Mouse (Mus musculus) kidney, postnatal 0 days (tissue): ENCODE data around the gene Abcd4. TPM values are rescaled to one million over a fixed set of nuclear protein-coding genes. Genes with fewer than 3 reads are reported as not detected.
A peak's percentile ranks its signal among the peaks of the same experiment; 100 is the strongest.

Experiments
- ATAC-seq: fragments of 200-750 bp; cut with Nextera tagmentation; replicated peaks from 2 replicates; pipeline ENCODE4 v1.8.0; 2017; ENCODE audit warnings: low read depth, moderate number of reproducible peaks, moderate TSS enrichment, moderate library complexity; ENCODE audit not compliant: low FRiP score
- DNase-seq: peaks from one replicate; pipeline ENCODE4 v3.0.0-alpha.2; 2016; ENCODE audit warnings: low spot score
- H3K27ac ChIP-seq: fragments of 300-500 bp; sonication (generic); 2 replicates; pipeline ENCODE4 v1.5.1; 2014; ENCODE audit warnings: mild to moderate bottlenecking
- H3K27me3 ChIP-seq: fragments of 300-500 bp; sonication (generic); 2 replicates; pipeline ENCODE4 v1.6.1; 2014; ENCODE audit warnings: low read length, mixed read lengths; ENCODE audit not compliant: insufficient read depth
- H3K36me3 ChIP-seq: fragments of 300-500 bp; sonication (generic); 2 replicates; pipeline ENCODE4 v1.6.1; 2014; ENCODE audit warnings: low read length, mixed read lengths; ENCODE audit not compliant: insufficient read depth
- H3K4me1 ChIP-seq: fragments of 300-500 bp; sonication (generic); replicated peaks from 2 replicates; pipeline ENCODE4 v1.6.1; 2014; ENCODE audit warnings: antibody characterized with exemption, low read length, mixed read lengths; ENCODE audit not compliant: insufficient read depth
- H3K4me2 ChIP-seq: fragments of 300-500 bp; sonication (generic); 2 replicates; pipeline ENCODE4 v1.6.1; 2014; ENCODE audit warnings: mild to moderate bottlenecking, low read length, moderate library complexity, mixed read lengths
- H3K4me3 ChIP-seq: fragments of 300-500 bp; sonication (generic); replicated peaks from 2 replicates; pipeline ENCODE4 v1.5.1; 2014; ENCODE audit warnings: low read depth, low read length
- H3K9ac ChIP-seq: fragments of 300-500 bp; sonication (generic); 2 replicates; pipeline ENCODE4 v1.6.1; 2014; ENCODE audit warnings: low read depth, low read length
- H3K9me3 ChIP-seq: fragments of 300-500 bp; sonication (generic); replicated peaks from 2 replicates; pipeline ENCODE4 v1.6.1; 2016; ENCODE audit warnings: low read length, inconsistent platforms, mixed read lengths
- CTCF ChIP-seq: IDR thresholded peaks from 2 replicates; pipeline ENCODE4 v1.5.1; 2016; ENCODE audit warnings: antibody characterized with exemption, low read depth, mild to moderate bottlenecking, moderate library complexity
- WGBS: fragments of 180-500 bp; shearing (Covaris S2); extraction: QIAGEN DNeasy Blood & Tissue Kit; methylation state at CpG from one replicate; pipeline ENCODE4 v1.1.7; 2014; 5-methylcytosine and 5-hydroxymethylcytosine counted together
- polyA plus RNA-seq: library from polyadenylated mRNA; unstranded; fragments of >200 nt; fragmentation: Nextera tagmentation; extraction: Ambion mirVana; gene quantifications from 2 replicates; pipeline ENCODE4 v1.2.1, GENCODE M21; 2015

Abcd4 gene
- polyA plus RNA-seq, 1 experiment from 2014 or later, result 12.1 TPM

- no peak overlapping the region for H3K9ac ChIP-seq
- H3K4me1 ChIP-seq, result no peaks in the 10 kb centered on the region
- no peak overlapping the region for H3K27ac ChIP-seq
- 69% methylated on average over 11 of the region's 11 CpGs for WGBS
- TF ChIP-seq CTCF, result peak; percentile 18; the same call in 1 of the 2 replicates
- H3K36me3 ChIP-seq, result no peaks in the 10 kb centered on the region
- ATAC-seq (no peak), DNase-seq (no peak)
- peaks cover 8% of the 10 kb centered on the region for H3K27me3 ChIP-seq
- no peak overlapping the region for H3K4me3 ChIP-seq
- H3K4me2 ChIP-seq, result no peak overlapping the region
- H3K9me3 ChIP-seq, result no peaks in the 10 kb centered on the region
These were observed 39.3 kb downstream of the Abcd4 start for GRCm38 (mm10) chr12:84577768-84578439.

DNA sequence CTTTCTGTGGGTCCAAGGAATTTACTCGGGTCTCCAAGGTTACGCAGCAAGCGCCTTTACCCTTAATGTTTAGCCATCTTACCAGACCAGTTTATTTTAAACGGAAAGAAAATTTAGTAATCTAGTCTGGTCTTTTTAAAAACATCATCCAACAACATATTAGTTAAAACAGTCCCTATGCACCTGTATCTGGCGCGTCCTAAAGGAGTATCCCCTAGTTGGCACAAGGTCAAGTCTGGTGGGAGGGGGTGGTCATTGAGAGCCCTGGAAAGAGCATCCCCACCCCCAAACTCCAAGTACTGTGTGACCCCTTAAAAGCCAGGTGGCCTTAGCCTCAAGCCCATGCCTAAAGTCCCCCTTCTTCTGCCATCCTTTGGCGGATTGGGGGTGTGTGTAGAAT lies 44.1 kb downstream of the Abcd4 start:
- ATAC-seq, result no peak
- TF ChIP-seq CTCF, result no peak
- WGBS, result 21% methylated on average over 7 of the region's 7 CpGs

GRCm38 (mm10) chr12:84572341-84572720 lies 44.9 kb downstream of the Abcd4 start:
- Histone ChIP-seq H3K4me3 (no peak overlapping the region), H3K4me1 (no peaks in the 10 kb centered on the region; the same call in 1 of the 2 replicates), H3K36me3 (no peaks in the 10 kb centered on the region), H3K4me2 (no peak overlapping the region), H3K27me3 (peaks cover 58% of the 10 kb centered on the region), H3K27ac (no peak overlapping the region), H3K9ac (no peak overlapping the region), H3K9me3 (no peaks in the 10 kb centered on the region)
- no peak for ATAC-seq
- no peak for DNase-seq
- 17% methylated on average over 7 of the region's 7 CpGs for WGBS
- TF ChIP-seq CTCF, result no peak

More for the DNA sequence above, 44.1 kb downstream of the Abcd4 start:
- Histone ChIP-seq H3K4me2 (no peak overlapping the region), H3K27ac (no peak overlapping the region), H3K9me3 (no peaks in the 10 kb centered on the region), H3K27me3 (peaks cover 52% of the 10 kb centered on the region), H3K36me3 (no peaks in the 10 kb centered on the region), H3K9ac (no peak overlapping the region), H3K4me3 (no peak overlapping the region), H3K4me1 (no peaks in the 10 kb centered on the region; the same call in 1 of the 2 replicates)
- no peak for DNase-seq

GRCm38 (mm10) chr12:84571466-84572340 lies 45.5 kb downstream of the Abcd4 start:
- no peak overlapping the region for H3K27ac ChIP-seq
- DNase-seq (peak; percentile 15), ATAC-seq (no peak)
- no peaks in the 10 kb centered on the region for H3K9me3 ChIP-seq
- peaks cover 57% of the 10 kb centered on the region for H3K27me3 ChIP-seq
- no peak for TF ChIP-seq CTCF
- no peak overlapping the region for H3K9ac ChIP-seq
- no peaks in the 10 kb centered on the region; the same call in 1 of the 2 replicates for H3K4me1 ChIP-seq
- H3K4me2 ChIP-seq, result peak overlapping the region; percentile 16
- no peaks in the 10 kb centered on the region for H3K36me3 ChIP-seq
- WGBS, result 6% methylated on average over 43 of the region's 43 CpGs
- H3K4me3 ChIP-seq, result peak overlapping the region; percentile 14; the same call in 1 of the 2 replicates

DNA sequence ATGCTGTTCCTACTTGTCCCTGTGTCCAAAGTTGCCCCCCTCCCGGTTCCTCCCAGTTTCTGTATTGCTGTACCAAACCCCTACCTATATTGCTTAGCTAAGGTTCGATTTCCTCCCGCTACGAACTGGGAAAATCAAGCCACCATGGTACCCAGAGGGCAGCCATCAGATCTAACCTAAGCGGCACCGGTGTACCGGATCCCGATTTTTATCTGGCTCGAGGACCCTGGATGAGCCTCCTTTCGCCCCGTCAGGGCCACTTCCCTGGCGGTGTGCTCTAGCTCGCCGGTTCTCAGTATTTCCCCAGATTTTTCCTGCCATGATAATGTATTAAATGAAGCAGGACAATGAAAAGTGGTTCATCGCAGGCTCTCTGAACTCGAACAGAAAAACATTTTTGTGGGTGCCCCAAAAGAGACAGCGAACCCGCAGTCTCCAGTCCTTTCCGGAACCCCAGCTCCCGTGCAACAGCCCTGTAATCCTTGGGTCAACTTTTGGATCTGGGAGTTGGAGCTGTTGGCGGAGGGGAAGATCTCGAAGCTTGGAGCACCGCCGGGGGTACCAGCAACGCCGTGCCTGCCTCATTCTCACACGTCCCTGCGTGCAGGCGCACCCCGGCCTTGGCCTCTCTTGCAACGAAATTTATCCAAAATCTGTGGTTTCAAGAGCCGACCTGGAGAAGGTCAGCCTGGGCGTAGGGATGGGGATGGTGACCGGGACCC lies 46.4 kb downstream of the Abcd4 start:
- Histone ChIP-seq H3K4me3 (0 out of 2 replicates have a peak overlapping the region, but pooled peaks have one; percentile 14), H3K4me2 (no peak overlapping the region; the same call in 1 of the 2 replicates), H3K27ac (no peak overlapping the region), H3K9ac (no peak overlapping the region), H3K9me3 (no peaks in the 10 kb centered on the region), H3K4me1 (no peaks in the 10 kb centered on the region; the same call in 1 of the 2 replicates), H3K36me3 (no peaks in the 10 kb centered on the region), H3K27me3 (peaks cover 56% of the 10 kb centered on the region)
- no peak for TF ChIP-seq CTCF
- WGBS, result 6% methylated on average over 34 of the region's 34 CpGs
- no peak for DNase-seq
- no peak for ATAC-seq
